Mouse (Mus musculus) lung, postnatal 0 days (tissue): ENCODE data around the gene Ass1. TPM values are rescaled to one million over a fixed set of nuclear protein-coding genes. Genes with fewer than 3 reads are reported as not detected.

Experiments
- ATAC-seq: fragments of 200-750 bp; cut with Nextera tagmentation; 2 replicates; pipeline ENCODE4 v1.8.0; 2017; ENCODE audit warnings: moderate library complexity
- DNase-seq: peaks from one replicate; pipeline ENCODE4 v3.0.0-alpha.2; 2016; ENCODE audit warnings: low spot score
- H3K27ac ChIP-seq: fragments of 300-500 bp; sonication (generic); 2 replicates; pipeline ENCODE4 v1.5.1; 2014; ENCODE audit warnings: antibody characterized with exemption, mild to moderate bottlenecking, low read length, mixed read lengths
- H3K27me3 ChIP-seq: fragments of 300-500 bp; sonication (generic); replicated peaks from 2 replicates; pipeline ENCODE4 v1.6.1; 2014; ENCODE audit warnings: low read length, mixed read lengths; ENCODE audit not compliant: insufficient read depth
- H3K36me3 ChIP-seq: fragments of 300-500 bp; sonication (generic); 2 replicates; pipeline ENCODE4 v1.6.1; 2014; ENCODE audit warnings: low read length, mixed read lengths; ENCODE audit not compliant: insufficient read depth
- H3K4me1 ChIP-seq: fragments of 300-500 bp; sonication (generic); 2 replicates; pipeline ENCODE4 v1.6.1; 2014; ENCODE audit warnings: antibody characterized with exemption, low read depth, low read length, mixed read lengths; ENCODE audit not compliant: insufficient read depth
- H3K4me2 ChIP-seq: fragments of 300-500 bp; sonication (generic); replicated peaks from 2 replicates; pipeline ENCODE4 v1.6.1; 2014; ENCODE audit warnings: low read depth, mild to moderate bottlenecking, low read length, moderate library complexity, mixed read lengths
- H3K4me3 ChIP-seq: fragments of 300-500 bp; sonication (generic); 2 replicates; pipeline ENCODE4 v1.5.1; 2014; ENCODE audit warnings: low read depth, low read length
- H3K9ac ChIP-seq: fragments of 300-500 bp; sonication (generic); replicated peaks from 2 replicates; pipeline ENCODE4 v1.6.1; 2014; ENCODE audit warnings: low read depth, mild to moderate bottlenecking
- H3K9me3 ChIP-seq: fragments of 300-500 bp; sonication (generic); 2 replicates; pipeline ENCODE4 v1.6.1; 2016; ENCODE audit warnings: low read length, mixed read lengths
- CTCF ChIP-seq: IDR thresholded peaks from 2 replicates; pipeline ENCODE4 v1.5.1; 2016; ENCODE audit warnings: antibody characterized with exemption, mild to moderate bottlenecking
- EP300 ChIP-seq: IDR thresholded peaks from 2 replicates; pipeline ENCODE4 v1.6.1; 2016; ENCODE audit warnings: antibody characterized with exemption, mild to moderate bottlenecking, control low read depth
- WGBS: fragments of 180-500 bp; shearing (Covaris S2); extraction: QIAGEN DNeasy Blood & Tissue Kit; methylation state at CpG from one replicate; pipeline ENCODE4 v1.1.7; 2014; 5-methylcytosine and 5-hydroxymethylcytosine counted together
- polyA plus RNA-seq: library from polyadenylated mRNA; unstranded; fragments of >200 nt; fragmentation: Nextera tagmentation; extraction: Ambion mirVana; gene quantifications from 2 replicates; pipeline ENCODE4 v1.2.1, GENCODE M21; 2015

Gene Ass1
- polyA plus RNA-seq, 1 experiment from 2014 or later = 27.0 TPM

DNA sequence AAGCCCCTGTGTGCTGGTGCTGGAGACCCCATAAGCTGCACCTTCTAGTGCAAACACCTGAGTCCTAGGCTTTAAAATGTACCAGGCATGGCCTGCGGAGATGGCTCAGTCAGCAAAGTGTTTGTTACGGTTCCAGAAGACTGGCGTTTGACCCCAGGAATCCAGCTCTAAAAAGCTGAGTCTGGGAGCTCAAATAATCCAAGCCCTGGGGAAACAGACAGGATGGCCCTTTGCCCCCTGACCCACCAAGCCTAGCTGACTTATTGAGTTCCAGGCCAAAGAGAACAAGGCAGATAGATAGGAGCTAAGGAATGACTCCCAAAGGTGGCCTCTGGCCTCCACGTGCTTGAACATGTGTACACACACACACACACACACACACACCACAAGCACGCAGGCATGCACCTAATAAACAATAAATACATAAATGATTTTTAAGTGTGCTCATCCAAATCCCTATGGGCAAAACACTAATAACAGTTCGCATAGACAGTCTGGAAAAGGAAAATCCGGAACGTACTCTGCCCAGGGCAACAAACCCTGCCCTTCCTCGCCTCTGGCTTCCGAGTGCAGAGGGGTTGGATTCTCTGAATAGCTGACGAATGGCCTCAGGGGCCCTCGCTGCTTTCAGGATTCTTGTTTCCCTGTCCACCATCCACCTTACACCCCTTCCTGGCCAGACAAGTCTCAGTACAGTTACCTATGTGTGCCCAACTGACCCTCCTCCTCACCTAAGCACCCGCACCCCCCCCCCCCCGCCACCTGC lies 32.3 kb upstream of the Ass1 start:
- DNase-seq (no peak), ATAC-seq (no peak)
- Histone ChIP-seq H3K4me2 (no peak overlapping the region), H3K36me3 (no peaks in the 10 kb centered on the region), H3K27me3 (no peaks in the 10 kb centered on the region), H3K9me3 (no peaks in the 10 kb centered on the region), H3K4me3 (no peak overlapping the region), H3K27ac (no peak overlapping the region), H3K4me1 (no peaks in the 10 kb centered on the region), H3K9ac (no peak overlapping the region)
- no peak for TF ChIP-seq CTCF
- TF ChIP-seq EP300 = no peak
- WGBS = 56% methylated on average over 13 of the region's 14 CpGs

DNA sequence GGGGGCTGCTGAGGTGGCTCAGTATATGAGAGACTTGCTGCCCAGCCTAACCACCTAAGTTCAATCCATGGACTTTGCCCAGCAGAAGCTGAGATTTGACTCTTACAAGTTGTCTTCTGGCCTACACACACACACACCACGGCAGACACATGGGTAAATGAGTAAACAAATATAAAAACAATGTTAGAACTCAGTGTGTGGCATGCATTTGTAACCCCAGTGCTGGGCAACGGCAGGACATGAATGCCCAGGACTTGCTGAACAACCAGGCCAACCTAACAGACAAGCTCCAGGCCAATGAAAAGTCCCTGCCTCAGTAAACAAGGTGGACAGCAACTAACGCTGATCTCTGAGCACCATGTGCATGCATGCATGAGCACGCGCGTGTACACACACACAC lies 30.4 kb upstream of the Ass1 start:
- no peak for ATAC-seq
- H3K36me3 ChIP-seq = no peaks in the 10 kb centered on the region
- WGBS = 78% methylated on average over 6 of the region's 6 CpGs
- no peak overlapping the region for H3K9ac ChIP-seq
- H3K4me3 ChIP-seq = no peak overlapping the region
- DNase-seq = no peak
- no peaks in the 10 kb centered on the region for H3K9me3 ChIP-seq
- TF ChIP-seq CTCF (no peak), EP300 (no peak)
- H3K27ac ChIP-seq = no peak overlapping the region
- H3K4me2 ChIP-seq = no peak overlapping the region
- no peaks in the 10 kb centered on the region for H3K4me1 ChIP-seq
- H3K27me3 ChIP-seq = no peaks in the 10 kb centered on the region

DNA sequence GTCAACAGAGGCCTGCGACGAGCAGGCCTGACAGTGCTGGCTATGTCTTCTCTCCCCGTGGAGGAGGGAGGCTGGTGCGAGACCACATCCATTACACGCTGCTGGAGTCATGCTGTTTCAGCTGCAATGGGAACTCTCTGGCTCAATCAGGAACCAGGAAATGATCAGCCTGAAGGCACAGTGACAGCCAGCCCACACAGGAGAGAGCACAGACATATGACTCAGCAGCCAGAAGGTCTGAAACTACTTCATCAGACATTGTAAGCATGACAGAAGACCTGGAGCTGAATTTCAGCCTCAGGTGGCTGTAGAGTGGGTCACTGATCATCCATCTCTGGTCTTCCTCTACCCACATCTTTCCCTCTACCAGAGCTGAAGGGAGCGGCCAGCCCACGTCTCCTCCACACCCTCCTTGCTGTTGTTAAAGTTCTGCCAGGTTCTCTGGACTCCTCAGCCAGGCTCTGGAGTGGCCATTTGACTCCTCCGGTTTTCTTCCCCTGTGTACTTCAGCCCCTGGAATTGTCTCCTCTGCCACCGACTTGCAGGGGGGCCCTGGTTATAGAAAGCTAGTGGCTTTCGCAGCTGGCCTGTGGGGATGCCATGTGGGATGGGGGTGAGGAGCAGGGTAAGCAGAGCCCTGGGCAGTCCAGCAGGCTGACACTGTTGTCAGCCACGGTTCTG lies 27.4 kb upstream of the Ass1 start:
- no peak for TF ChIP-seq EP300
- TF ChIP-seq CTCF = no peak
- 65% methylated on average over 11 of the region's 11 CpGs for WGBS
- Histone ChIP-seq H3K9ac (no peak overlapping the region), H3K4me3 (no peak overlapping the region), H3K27me3 (no peaks in the 10 kb centered on the region), H3K4me1 (no peaks in the 10 kb centered on the region), H3K36me3 (no peaks in the 10 kb centered on the region), H3K4me2 (no peak overlapping the region), H3K9me3 (no peaks in the 10 kb centered on the region), H3K27ac (no peak overlapping the region)
- ATAC-seq (peak; percentile 38; the same call in 1 of the 2 replicates), DNase-seq (peak; percentile 34)

DNA sequence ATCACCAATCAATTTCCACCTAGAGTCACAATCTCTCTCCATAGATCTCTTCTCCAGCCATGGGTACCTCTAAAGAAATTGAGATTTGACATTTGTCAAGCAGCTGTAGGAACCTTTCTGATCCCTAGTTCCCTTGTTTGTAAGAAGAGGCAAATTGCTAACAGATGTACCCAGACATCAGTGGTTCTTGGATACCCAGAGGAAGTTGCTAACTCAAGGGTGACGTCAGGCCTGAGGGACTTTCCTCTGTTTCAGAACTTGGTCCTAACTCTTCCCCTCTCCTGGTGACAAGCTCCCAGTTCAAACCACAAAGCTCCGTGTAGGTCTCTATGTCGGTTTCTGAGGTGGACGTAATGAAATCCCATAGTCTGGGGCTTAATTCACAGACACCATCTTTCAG lies 24.0 kb upstream of the Ass1 start:
- ATAC-seq = no peak
- no peaks in the 10 kb centered on the region for H3K27me3 ChIP-seq
- no peak for TF ChIP-seq CTCF
- no peak for TF ChIP-seq EP300
- H3K4me2 ChIP-seq = no peak overlapping the region
- H3K9ac ChIP-seq = no peak overlapping the region
- WGBS = 69% methylated on average over 4 of the region's 4 CpGs
- DNase-seq = no peak
- no peak overlapping the region for H3K27ac ChIP-seq
- H3K9me3 ChIP-seq = no peaks in the 10 kb centered on the region
- H3K4me1 ChIP-seq = no peaks in the 10 kb centered on the region; the same call in 1 of the 2 replicates
- no peaks in the 10 kb centered on the region for H3K36me3 ChIP-seq
- H3K4me3 ChIP-seq = no peak overlapping the region

DNA sequence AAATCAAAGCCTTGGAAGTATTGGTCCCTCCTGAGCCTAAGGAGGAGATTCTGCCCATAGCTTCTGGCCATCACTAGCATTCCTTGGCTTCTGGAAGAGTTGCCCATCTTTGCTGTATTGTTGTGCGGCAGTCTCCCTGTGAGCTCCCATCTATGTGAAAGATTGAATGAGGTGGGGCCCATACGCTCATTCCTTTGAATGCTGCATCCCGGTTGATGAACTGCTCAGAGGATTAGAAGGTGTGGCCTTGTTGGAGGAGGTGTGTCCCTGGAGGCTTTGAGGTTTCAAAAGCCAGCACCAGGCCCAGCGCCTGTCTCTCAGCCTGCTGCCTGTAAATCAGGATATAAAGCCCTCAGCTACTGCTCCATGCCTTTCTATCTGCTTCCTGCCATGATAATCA lies 23.6 kb upstream of the Ass1 start:
- Histone ChIP-seq H3K27ac (no peak overlapping the region), H3K9me3 (no peaks in the 10 kb centered on the region), H3K4me1 (no peaks in the 10 kb centered on the region; the same call in 1 of the 2 replicates), H3K4me3 (no peak overlapping the region), H3K27me3 (no peaks in the 10 kb centered on the region), H3K36me3 (no peaks in the 10 kb centered on the region), H3K9ac (no peak overlapping the region), H3K4me2 (no peak overlapping the region)
- 59% methylated on average over 4 of the region's 4 CpGs for WGBS
- ATAC-seq (no peak), DNase-seq (no peak)
- TF ChIP-seq EP300 (no peak), CTCF (no peak)

DNA sequence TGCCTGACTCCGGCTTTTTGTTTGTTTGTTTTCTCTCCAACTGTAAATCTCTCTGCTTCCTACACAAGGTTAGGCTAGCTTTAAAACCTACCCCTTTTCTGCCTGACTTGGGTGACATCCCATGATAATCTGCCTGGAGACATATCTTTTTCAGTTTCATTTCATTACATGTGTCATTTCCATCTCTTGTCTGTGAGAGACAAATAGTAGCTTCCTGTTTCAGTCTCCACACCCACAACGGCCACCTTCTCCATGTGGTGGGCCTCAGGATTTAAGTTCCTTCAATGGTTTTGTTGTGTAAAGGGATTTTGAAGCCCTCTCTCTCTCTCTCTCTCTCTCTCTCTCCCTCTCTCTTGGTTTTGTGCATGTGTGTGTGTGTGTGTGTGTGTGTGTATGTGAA lies 22.5 kb upstream of the Ass1 start:
- TF ChIP-seq EP300 (no peak), CTCF (no peak)
- H3K4me1 ChIP-seq = no peaks in the 10 kb centered on the region; the same call in 1 of the 2 replicates
- H3K4me2 ChIP-seq = no peak overlapping the region
- no peaks in the 10 kb centered on the region for H3K9me3 ChIP-seq
- no peak for ATAC-seq
- WGBS = 54% methylated on average over 2 of the region's 2 CpGs
- DNase-seq = no peak
- no peak overlapping the region for H3K27ac ChIP-seq
- no peak overlapping the region for H3K4me3 ChIP-seq
- no peak overlapping the region for H3K9ac ChIP-seq
- no peaks in the 10 kb centered on the region for H3K27me3 ChIP-seq
- no peaks in the 10 kb centered on the region for H3K36me3 ChIP-seq
